Mouse (Mus musculus): ENCODE data around the gene Tmem176a.
A peak's percentile ranks its signal among the peaks of the same experiment; 100 is the strongest.
"Not testable (repeated sequence)": the region's sequence is repeated elsewhere in the genome, so short reads cannot be mapped to it uniquely, and the experiment has no call there.

Tmem176a gene

DNA sequence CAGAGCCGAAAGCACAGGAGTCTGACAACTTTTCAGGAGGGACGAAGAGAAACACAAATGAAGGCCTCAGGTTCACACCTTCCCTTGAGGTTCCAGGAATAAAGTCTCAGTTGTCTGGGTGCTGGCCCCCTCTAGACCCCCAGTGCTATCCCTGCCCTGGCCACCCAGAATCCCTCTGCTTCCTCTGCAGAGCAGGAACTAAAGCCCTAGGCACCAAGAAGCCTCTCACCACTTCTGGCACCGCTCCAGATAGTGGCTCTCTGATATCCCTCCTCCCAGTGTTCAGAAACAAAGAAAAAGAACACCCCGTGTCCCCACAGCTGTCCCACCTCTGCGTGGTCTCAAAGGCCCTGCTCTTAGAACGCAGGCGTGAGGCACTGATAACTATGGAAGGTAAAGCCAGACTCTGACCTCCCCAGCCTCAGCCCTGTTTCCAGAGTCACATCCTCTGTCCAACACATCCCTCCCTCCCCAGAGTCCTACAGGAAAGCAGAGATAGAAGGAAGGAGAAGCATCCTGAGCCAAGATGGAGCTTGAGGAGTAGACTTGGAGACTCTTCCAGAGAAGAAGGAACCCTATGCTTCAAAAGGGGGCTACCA, at the start of gene Tmem176a:
Gene Tmem176a, plus strand, starts transcription at position 549 of the 599 bp plus-strand sequence.
- DNase-seq, result peak; percentile 75

DNA sequence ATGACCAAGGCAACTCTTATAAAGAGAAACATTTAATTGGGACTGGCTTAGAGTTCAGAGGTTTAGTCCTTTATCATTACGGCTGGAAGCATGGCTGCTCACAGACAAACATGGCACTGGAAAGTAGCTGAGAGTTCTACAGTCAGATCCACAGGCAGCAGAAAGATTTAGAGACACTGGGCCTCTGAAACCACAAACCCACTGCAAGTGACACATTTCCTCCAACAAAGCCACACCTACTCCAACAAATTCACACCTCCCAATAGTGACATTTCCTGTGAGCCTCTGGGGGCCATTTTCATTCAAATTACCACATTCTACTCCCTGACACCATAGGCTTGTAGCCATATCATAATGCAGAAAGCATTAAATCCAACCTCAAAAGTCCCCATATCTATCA, 38.8 kb upstream of the Tmem176a start:
- no peak for DNase-seq

DNA sequence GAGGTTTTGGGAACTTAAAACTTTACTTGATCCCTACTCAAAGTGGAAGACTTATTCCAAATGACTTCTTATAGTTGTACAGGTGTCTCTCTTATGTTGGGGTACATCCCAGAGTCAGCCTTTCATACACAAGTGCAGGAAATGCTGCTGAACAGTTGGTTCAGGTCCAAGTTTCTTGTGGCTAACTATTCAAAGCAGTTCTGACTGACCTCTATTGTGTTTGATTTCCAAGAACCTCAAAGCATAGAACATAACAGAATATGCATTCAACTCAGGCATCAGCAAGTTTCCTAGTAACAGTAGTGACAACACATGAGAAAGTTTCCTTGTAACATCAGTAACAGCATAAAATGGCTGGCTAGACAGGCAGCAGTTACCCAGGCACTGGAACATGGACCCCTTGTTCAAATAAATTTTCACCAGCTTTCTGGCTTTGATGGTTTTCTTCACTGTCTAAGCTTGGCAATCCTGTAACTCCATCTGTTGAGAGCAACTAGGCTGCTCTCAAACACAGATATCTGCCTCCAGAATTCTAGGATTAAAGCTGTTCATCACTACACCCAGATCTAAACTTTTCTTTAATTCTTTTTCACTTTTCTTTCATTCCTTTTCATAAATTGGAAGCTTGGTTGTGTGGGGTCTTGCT, 37.2 kb upstream of the Tmem176a start:
- DNase-seq, result no peak

DNA sequence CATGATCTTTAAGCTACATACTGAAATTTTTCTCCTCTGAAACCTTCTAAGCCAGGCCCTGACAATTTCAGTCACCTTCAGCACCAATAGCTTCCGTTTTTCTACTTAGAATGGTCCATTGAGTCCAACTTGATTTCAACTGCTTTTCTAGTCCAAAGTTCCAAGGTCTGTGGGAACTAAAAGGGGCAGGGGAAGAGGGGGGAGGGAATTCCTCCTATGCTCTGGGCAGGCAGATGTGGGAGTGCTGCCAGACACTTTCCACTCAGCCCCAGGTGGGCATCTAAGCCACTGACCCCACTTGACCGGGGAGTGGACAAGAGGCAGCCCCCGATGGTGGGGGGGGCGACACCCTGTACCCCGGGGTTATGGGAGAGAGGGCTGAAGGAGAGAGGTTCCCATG, 36.4 kb upstream of the Tmem176a start:
- DNase-seq, result no peak

DNA sequence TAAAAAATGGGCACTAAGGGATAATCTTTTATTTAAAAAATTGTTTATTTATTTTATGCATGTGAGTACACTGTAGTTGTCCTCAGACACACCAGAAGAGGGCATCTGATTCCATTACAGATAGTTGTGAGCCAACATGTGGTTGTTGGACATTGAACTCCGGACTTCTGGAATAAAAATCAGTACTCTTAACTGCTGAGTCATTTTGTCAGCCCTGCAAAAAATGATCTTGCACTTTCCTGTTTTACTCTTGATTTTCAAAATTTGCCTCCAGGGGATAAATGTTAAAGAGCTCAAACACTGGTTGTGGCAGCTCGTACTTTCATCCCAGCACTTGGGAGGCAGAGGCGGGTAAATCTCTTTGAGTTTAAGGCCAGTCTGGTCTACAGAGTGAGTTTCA, 34.0 kb upstream of the Tmem176a start:
- no peak for DNase-seq

DNA sequence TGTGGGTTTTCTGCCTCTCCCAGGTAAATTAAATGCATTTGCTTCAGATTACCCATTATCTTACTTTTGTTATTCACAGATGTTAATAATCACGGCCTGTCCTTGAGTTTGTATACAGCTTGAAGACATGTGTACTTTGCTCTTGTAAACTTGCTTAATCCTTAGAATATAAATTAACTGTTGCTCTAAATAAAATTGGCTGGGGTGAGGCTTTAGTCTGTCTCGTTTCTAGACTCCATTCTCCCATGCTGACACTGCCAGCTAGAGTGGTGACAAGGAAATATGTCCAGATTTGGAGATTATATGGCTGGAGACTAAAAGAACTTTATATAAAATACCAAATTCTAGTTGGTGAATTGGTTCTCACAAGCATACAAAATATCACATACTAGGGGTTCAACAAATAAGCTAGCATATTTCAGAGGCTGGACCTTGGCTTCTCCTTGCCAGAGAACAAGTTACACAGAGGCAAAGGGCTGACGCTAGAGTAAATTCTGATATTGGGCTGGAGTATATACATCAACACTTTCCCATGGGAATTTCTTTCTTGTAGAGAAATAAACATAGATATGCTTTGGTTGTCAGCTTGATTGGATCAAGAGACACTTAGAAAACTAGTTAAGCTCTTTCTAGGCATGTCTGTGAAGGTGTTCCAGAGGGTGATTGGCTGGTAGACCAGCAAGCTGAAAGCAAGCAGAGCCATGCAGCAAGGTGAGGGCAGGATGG, 31.1 kb upstream of the Tmem176a start:
- peak; percentile 18 for DNase-seq

DNA sequence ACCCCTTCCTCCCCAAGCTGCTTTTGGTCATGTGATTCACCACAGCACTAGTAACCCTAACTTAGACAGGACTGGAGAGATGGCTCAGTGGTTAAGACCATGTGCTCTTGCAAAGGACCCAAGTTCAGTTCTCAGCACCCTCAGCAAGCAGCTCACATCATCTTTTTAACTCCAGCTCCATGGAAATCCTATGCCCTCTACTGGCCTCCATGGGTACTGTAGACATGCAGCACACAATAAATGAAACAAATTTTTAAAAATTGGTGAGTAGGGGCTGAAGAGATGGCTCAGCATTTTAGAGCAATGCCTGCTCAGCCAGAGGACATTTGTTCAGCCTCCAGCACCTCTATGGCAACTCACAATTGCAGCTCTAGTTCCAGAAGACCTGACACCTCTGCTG, 25.7 kb upstream of the Tmem176a start:
- no peak for DNase-seq

DNA sequence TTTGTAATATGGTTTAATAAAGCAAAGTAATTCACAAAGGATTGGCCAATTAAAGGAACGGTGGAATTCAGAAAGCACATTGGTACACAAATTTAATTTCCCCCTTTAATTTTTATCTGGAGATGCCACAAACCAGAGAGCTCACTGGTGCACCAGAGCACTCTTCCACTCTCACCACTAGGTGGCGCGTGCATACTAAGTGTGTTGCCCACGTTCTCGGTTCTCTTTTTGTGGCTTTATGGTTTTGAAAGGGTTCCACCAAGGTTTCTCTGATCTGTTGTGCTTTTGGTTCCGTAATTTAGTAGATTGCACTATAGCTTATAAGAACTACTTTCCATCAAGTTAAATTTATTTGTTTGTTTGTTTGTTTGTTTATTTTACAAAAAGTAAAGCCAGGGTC, 22.9 kb upstream of the Tmem176a start:
- peak; percentile 87 for DNase-seq

DNA sequence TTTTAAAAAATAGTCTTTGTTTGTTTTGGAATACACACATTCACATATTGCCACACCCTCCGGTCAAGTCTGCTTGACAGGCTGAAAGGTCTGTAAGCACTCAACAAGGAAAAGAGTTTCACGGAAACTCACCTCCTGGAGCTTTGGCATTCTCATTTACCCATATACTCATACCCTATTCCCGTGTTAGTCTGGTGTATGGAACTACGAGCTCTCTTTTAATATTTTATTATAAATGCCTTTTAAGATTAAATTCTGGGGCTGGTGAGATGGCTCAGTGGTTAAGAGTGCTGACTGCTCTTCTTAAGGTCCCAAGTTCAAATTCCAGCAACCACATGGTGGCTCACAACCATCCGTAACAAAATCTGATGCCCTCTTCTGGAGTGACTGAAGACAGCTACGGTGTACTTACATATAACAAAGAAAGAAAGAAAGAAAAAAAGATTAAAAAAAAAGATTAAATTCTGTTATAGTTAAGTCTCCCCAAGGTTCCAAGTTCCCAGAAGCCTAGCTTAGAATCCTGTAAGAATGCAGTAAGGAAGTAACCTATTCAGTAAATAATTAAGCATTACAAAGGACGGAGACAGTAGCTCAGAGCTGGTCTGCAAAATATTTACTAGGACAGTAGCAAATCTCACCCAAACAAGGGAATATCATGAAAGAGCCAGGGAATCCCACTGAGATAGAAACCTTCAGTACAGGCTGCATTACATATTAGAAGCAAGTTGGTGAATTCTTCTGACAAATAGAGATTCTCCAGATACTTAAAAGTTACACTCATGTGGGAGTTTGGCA, 18.5 kb upstream of the Tmem176a start:
- not testable (repeated sequence) for DNase-seq

DNA sequence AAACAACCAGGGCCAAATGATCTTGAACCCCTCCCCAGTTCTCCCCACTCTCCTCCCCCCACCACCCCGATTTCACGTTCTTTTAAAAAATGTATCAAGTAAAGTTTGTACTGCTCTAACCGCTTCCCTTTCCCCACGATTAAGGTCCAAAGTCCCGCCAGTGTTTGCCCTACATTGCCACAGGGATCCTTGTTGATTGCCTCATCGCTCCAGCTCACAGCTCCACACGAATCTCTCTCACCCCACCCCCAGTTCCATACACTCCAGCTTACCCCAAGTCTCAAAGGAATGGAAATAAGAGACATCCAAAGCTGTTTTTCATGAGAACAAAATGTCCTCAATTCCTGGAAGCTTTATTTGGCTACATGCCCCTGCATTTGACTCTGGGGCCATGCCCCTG, 15.7 kb upstream of the Tmem176a start:
- DNase-seq, result peak; percentile 15

DNA sequence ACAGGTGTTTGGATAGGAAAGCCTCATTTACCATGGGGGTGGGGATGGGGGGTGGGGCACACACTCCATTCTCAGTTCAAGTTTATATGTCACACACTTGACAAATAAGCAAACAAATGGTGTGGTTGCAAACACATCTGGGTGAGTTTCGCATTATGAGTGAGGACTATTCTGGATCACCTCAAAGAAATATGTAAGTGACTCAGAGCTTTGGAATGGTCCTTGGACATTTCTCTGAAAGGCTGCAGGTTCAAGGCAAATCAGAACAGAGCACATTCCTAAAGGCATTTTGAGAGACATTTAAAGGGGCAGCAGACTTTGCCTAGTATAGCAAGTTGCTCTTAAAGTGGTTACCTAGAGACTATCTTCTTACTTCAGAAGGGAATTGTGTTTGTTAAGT, 11.7 kb upstream of the Tmem176a start:
- peak; percentile 29 for DNase-seq

DNA sequence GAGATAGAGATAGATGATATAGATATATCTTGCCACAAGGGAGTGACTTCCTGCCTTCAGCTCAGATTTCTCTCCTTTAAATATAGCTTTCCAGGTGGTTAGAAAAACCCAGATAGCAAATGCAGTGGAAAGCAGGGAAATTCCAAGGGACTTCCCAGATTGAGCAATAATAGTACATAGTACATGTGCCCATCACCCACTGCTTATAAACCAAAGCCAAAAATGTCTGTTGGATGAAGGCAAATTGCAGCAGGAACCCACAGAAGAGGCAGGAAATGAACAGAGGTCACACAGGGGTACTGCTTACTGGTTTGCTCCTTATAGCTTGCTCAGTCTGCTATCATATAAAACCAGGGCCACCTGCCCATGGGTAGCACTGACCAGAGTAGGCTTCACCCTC, 11.1 kb upstream of the Tmem176a start:
- DNase-seq, result peak; percentile 15

DNA sequence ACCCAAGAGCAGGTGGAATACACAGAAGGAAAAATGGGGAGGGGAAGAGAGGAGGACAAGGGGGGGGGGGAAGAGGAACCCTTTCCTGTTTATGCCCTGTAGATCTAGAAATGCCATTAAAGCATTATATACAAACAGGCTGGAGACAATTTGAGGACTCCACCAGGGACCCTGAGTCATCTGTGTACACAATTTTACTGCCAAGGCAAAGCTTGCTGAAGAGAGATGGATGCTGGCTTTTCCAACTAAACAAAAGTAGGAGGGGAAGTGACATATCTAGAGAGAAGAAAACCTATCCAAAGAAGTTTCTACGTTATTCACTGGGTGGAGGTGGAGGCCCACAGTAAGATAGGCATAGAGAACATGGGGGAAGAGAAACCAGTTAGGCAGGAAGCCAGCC, 10.5 kb upstream of the Tmem176a start:
- DNase-seq, result peak; percentile 32

DNA sequence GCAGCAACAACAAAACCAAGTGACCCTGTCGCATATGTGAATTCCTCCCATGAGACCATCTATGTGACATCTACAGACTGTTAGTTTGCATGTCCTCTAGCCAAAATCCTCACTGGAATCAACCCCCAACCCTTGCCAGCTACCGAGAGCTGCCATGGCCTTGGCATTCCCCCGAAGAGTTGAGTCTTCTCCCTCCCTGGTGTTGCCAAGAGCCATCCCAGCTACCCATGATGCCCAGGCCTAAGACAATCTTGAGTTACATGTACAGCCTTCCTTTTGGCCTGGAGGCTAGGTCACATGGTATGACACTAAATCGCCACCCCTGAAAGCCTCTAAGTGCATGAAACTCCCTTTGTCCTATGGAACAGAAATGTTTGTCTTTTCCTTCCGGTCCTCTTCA, 9.6 kb upstream of the Tmem176a start:
- DNase-seq, result no peak

DNA sequence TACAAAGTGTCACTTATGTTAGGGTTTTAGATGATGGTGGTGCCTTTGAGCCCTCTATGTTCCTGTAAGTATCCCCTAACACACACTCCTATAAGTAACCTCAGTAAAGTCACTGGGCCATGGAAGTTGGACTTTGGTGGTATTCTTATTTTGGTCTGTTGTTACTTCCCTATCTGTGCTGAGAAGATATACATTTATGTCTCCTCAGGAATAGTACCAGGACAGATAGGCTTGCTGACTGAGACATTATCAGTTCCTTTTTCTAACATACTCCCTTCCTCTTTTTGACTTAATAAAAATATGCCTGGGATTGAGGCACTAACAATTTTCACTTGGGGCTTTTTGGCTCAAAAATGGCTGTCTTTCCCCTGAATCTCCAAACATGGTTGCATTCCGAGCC, 8.3 kb upstream of the Tmem176a start:
- no peak for DNase-seq

DNA sequence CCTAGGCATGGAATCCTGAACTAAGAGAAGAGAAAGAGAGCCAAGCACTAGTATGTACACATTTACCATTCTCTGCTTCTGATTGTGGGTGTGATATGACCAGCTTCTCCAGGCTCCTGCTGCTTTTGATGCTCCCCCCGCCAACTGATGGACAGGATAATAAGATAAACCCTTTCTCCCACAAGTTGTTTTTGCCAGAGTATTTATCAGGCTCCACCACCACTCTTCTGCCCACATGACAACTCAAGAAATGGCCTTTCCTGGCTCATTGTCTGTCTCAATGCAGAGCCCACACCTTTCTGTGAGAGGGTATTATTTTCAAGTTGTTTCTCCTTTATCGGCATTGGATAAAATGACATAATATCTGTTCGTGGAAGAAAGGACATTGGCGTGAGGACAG, 7.2 kb upstream of the Tmem176a start:
- DNase-seq, result no peak

DNA sequence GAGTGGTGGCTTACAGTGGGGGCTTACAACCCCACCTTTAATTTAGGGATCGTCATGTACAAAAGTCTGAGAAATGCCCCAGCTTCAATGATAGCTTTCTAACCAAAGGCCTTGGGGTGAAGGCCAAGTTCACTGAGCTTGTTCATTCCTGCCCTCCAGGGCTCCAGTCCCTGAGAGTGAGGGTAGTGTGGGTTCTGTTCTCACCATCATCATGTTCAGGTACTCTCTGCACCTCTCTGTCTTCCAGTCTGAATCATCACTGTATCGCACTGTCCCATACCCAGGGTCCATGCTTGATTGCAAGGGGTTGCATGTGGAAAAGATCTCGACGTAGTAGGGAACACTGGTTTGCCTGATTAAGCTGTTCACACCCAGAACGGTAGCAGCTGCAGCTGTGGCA, 5.5 kb upstream of the Tmem176a start:
- DNase-seq, result no peak

DNA sequence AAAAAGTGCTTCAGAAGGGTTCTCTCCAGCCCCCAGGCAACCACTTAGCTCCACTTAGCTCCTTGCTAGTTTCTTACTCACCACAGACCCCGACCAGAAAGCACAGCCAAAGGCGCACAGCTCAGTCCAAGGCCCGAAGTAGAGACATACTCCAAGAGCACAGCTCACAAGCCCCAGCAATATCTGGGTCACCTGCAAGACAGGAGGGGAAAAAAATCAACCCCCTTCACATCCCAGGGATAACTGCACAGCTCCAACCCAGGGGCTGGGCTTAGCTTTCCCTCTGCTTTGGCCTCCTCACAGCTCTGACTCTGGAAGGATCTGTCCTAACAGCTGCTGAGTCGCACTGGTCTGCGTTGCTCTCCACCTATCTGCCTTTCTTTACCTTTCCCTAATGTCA, 4.6 kb upstream of the Tmem176a start:
- no peak for DNase-seq

DNA sequence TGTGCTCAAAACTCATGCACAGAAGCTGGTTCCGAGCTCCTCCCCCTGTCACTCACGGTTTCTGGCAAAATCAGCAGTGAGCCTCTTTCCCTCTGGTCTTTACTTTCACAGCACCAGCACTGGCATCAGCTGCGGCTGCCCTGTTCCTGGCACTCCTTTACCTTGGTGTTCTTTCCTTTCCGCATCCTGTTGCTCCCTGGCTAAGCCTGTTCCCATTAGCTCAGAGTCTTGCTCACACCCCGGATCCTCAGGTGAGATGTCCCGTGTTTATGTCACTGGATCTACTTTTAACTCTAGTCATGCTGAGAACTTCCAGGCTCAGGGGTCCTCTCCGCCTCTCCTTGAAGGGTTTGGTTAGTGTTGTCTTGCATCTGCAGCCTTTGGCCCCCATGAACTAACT, 3.2 kb upstream of the Tmem176a start:
- no peak for DNase-seq

DNA sequence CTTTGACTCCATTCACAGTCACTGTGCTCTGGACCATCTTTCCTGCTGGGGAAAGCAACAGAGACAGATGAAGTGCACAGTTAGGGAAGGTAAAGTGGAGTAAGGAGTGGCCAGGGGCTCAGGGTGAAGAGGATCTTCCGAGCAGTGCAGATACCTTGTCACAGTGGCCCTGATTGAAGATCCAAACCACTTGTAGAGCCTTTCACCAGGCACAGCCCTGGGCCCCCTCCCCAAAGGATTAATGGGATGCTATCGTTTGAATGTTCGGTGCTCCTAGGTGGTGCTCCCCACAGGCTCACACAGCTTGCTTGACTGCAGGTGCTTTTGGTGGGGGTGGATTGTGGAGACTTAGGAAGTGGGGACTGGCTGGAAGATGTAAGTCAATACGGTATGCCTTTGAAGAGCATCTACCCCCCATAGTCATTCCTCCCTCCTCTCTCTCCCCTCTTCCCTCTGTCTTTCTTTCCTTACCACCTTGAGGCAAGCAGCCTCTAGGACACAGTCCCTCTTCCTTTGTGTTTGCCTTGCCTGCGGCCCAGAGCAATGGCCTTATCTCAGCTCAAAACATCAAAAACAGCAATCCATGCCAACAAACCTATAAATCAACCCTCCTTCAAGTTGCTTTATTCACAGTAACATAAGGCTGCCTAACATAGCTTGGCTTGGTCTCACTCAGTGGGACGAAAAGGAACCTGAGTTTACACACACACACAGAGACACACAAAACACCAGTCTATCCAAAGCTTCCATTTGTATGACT, 2.2 kb upstream of the Tmem176a start:
- DNase-seq, result no peak

DNA sequence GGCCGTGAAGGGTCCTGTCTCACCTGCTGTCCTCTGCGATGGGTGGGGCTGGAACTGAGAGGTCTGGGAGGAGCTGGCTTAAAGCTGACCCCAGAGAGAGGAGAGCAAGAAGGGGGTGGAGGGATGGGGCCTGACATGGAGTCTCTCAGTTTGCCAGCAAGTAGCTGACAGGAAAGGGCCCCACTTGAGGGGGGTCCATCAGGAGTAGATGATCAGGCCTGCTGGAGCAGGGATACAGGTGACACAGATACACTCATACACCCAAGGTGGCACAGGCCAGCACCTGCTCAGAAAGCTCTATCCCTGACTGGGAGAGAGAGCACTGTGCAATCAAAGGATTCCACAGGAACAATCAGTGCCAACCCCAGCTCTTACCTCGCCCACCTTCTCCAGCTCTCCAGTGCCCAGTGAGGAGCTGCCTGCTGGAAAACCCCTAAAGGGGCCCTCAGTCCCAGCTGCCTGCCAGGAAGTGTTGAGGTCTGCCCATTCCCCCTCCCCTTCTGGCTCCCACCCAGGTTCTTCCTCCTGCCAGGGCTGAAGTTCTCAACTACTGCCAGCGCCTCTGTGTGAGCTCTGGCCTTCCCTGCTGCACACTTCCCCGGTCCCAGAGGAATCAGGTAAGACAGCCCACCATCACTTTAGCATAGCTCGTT, 380 bp downstream of the Tmem176a start, which contains the start of gene Tmem176b:
Gene Tmem176b, minus strand, starts transcription at position 524 of the 653 bp plus-strand sequence.
- peak; percentile 99 for DNase-seq
